Mouse (Mus musculus): Measurements from ENCODE around the gene Cbln1. TPM values are rescaled to one million over a fixed set of nuclear protein-coding genes. Genes with fewer than 3 reads are reported as not detected.

Gene Cbln1
- polyA plus RNA-seq (2014; fragmentation: Nextera tagmentation; extraction: Ambion mirVana) = 14.6 and 16.2 TPM in 2 replicates

DNA sequence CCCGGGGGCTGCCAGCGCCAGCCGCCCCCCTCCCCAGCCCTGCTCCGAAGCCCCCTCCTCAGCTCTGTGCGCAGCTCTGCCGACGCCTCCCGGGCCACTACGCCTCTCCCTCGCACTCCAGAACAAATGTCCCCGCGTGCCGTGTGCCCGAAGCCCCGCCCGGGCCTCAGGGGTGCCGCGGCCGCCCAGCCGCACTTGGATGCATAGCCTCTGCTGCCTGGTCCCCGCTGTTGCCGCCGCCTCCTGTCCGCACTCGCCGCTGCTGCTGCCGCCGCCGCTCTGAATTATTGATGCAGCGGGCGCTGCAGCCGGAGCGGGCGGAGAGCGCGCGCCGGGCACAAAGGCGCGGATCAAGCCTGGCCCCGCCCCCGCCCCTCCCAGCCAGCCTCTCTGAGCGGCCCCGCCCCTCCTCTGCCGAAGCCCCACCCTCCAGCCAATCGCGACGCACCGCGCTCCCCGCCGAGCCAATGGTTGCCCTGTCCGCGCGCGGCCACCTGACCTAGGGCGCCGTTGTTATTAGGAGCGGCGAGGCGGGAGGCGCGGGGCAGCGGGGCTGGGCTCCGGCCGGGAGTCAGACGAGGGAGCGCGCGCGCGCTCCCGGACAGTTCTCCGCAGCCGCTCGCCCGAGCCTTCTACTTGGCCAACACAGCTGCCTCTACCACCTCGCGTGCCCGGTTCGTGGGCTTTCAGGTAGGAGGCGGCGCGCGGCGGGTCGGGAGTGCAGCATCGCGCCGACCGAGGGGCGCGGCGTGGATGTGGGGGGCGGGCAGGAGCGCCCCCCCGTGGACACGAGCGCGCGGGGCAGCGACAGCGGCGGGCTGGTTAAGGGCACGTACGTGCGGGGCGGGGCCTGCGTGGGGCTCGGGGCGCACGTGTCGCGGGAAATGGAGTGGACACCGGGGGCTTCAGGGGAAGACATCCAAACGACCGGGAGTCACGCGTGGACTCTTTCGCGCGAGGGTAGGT is at the start of gene Cbln1:
TSS of gene Cbln1 (minus strand) at position 339 of the 966 bp plus-strand sequence.
- Histone ChIP-seq H3K4me3 (ENCODE audit: low read depth, low read length) (peak within 1 kb of the TSS; percentile 59), H3K27ac (ENCODE audit: low read depth, low read length) (peak within 1 kb of the TSS; percentile 75), H3K27me3 (ENCODE audit: control insufficient read depth, insufficient read depth, low read length) (peaks cover 47% of the 10 kb centered on the region), H3K36me3 (ENCODE audit: control insufficient read depth, insufficient read depth, low read length) (no peaks in the 10 kb centered on the region), H3K9me3 (ENCODE audit: control insufficient read depth, low read length) (no peaks in the 10 kb centered on the region), H3K9ac (ENCODE audit: low read depth, low read length) (peak within 1 kb of the TSS; percentile 71), H3K4me2 (replicated peaks; ENCODE audit: low read depth, low read length) (peak within 1 kb of the TSS; percentile 94), H3K4me1 (replicated peaks; ENCODE audit: control insufficient read depth, insufficient read depth, low read length) (peaks cover 13% of the 10 kb centered on the region; the same call in 1 of the 2 replicates)
- DNase-seq (ENCODE audit: low spot score) (peak; percentile 96), ATAC-seq (ENCODE audit: low FRiP score) (peak; percentile 94)
- under 1% methylated on average over 93 of the region's 122 CpGs for WGBS

DNA sequence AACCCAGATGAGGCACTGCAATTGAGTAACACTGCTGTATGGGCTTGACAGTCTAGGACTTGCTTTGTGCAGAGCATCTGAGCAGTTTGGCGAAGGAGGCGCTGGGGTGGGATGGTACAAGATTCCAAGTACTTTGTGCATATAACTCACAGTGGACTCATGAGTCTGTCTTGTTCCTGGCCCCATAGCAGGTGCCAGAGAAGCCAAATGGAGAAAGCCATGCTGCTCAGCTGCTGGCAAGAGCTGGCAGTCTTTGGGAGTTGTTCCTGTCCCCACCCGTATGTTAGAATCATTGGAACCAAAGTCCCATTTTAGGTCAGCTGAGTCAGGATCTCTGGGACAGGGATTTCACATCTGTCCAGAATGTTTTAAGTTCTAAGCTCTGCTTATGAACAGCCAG is 44.7 kb upstream of the Cbln1 start:
- ATAC-seq (ENCODE audit: low FRiP score) = no peak
- Histone ChIP-seq H3K27me3 (ENCODE audit: control insufficient read depth, insufficient read depth, low read length) (no peaks in the 10 kb centered on the region), H3K36me3 (ENCODE audit: control insufficient read depth, insufficient read depth, low read length) (no peaks in the 10 kb centered on the region), H3K9me3 (ENCODE audit: control insufficient read depth, low read length) (no peaks in the 10 kb centered on the region), H3K4me1 (replicated peaks; ENCODE audit: control insufficient read depth, insufficient read depth, low read length) (no peaks in the 10 kb centered on the region), H3K4me2 (replicated peaks; ENCODE audit: low read depth, low read length) (no peak overlapping the region), H3K9ac (ENCODE audit: low read depth, low read length) (no peak overlapping the region), H3K27ac (ENCODE audit: low read depth, low read length) (no peak overlapping the region), H3K4me3 (ENCODE audit: low read depth, low read length) (no peak overlapping the region)
- no peak for DNase-seq (ENCODE audit: low spot score)
- WGBS = 96% methylated on average over 3 of the region's 3 CpGs

DNA sequence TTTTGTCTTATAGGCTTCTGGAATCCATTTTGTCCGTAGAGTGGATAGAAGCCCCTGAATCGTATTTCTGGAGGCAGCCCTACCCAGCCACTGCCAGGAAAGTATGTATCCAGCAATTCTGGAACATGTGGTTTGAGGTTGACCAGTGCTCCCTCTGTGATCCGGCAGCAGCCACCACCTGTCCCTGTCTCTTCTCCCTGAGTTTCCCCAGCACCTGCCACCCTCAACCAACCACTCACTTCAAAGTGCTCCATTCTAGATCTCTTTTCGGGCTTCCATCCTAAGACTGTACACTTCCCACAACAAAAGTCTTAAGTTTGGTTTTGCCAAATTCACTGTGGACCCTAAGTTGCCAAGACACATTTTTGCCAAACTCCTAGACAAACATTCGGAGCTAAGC is 41.4 kb upstream of the Cbln1 start:
- Histone ChIP-seq H3K4me3 (ENCODE audit: low read depth, low read length) (no peak overlapping the region), H3K36me3 (ENCODE audit: control insufficient read depth, insufficient read depth, low read length) (no peaks in the 10 kb centered on the region), H3K27ac (ENCODE audit: low read depth, low read length) (no peak overlapping the region), H3K9me3 (ENCODE audit: control insufficient read depth, low read length) (no peaks in the 10 kb centered on the region), H3K9ac (ENCODE audit: low read depth, low read length) (no peak overlapping the region), H3K27me3 (ENCODE audit: control insufficient read depth, insufficient read depth, low read length) (no peaks in the 10 kb centered on the region), H3K4me1 (replicated peaks; ENCODE audit: control insufficient read depth, insufficient read depth, low read length) (no peaks in the 10 kb centered on the region), H3K4me2 (replicated peaks; ENCODE audit: low read depth, low read length) (no peak overlapping the region)
- 86% methylated on average over 5 of the region's 5 CpGs for WGBS
- ATAC-seq (ENCODE audit: low FRiP score) = no peak
- no peak for DNase-seq (ENCODE audit: low spot score)

DNA sequence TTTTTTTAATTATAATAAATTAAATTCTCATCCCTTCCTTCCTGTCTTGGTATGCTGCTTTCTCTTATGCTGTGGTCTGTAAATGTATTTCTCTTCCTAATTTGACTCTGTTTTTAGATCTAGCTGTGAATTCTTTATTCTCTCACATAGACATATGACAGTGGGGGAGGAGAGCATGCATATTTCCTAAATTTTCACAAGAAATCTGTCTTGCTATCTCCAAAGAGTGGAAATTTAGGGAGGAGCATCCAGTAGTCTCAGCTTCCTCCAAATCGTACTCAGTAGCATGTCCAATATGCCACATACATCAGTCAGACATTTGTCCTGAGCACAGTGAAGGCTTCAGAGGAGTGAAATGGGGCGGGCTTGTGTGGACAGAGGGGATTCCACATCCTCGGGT is 40.9 kb upstream of the Cbln1 start:
- H3K4me3 ChIP-seq (ENCODE audit: low read depth, low read length) = no peak overlapping the region
- DNase-seq (ENCODE audit: low spot score) (no peak), ATAC-seq (ENCODE audit: low FRiP score) (no peak)
- WGBS = 80% methylated on average over 3 of the region's 3 CpGs
- no peaks in the 10 kb centered on the region for H3K9me3 ChIP-seq (ENCODE audit: control insufficient read depth, low read length)
- no peak overlapping the region for H3K27ac ChIP-seq (ENCODE audit: low read depth, low read length)
- no peaks in the 10 kb centered on the region for H3K27me3 ChIP-seq (ENCODE audit: control insufficient read depth, insufficient read depth, low read length)
- H3K36me3 ChIP-seq (ENCODE audit: control insufficient read depth, insufficient read depth, low read length) = no peaks in the 10 kb centered on the region
- no peak overlapping the region for H3K9ac ChIP-seq (ENCODE audit: low read depth, low read length)
- no peak overlapping the region for H3K4me2 ChIP-seq (replicated peaks; ENCODE audit: low read depth, low read length)
- no peaks in the 10 kb centered on the region for H3K4me1 ChIP-seq (replicated peaks; ENCODE audit: control insufficient read depth, insufficient read depth, low read length)

DNA sequence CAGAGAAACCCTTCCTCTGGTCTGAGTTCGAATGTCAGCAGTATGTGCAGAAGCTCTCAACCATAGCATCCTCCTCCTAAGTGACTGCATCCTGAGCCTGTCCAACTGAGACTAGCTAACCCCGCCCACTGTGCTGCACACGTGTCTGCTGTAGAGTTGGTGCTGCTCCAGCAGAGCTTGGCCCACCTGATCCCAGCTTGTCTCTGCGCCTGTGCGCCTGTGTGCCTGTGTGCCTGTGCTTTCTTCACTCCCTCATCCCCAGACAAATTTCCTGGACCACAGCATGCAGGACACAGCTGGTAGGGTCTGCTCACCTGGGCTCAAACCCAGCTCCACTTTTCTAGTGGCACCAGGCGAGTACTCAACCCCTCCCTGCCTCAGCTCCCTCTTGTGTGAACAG is 40.2 kb upstream of the Cbln1 start:
- ATAC-seq (ENCODE audit: low FRiP score) = no peak

DNA sequence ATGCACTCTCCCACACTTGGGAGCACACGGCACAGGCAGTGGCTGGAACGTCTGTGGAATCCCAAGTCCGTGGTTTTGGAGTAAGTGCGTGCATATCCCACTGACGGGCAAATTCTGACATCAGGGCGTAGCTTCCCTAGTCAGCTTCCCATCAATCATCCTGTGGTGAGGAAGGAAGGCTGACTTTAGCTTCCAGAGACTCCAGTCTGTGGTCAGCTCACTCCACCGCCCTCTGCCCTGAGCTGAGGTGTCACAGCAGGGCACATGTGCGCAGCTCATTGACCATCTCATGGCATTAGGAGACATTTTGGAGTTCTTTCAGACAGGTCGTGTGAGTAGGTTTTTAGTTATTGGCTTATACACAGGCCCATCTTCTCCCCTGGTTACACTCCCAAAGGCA is 34.6 kb upstream of the Cbln1 start:
- Histone ChIP-seq H3K4me3 (ENCODE audit: low read depth, low read length) (no peak overlapping the region), H3K9ac (ENCODE audit: low read depth, low read length) (no peak overlapping the region), H3K4me2 (replicated peaks; ENCODE audit: low read depth, low read length) (no peak overlapping the region), H3K27ac (ENCODE audit: low read depth, low read length) (no peak overlapping the region), H3K9me3 (ENCODE audit: control insufficient read depth, low read length) (no peaks in the 10 kb centered on the region), H3K4me1 (replicated peaks; ENCODE audit: control insufficient read depth, insufficient read depth, low read length) (no peaks in the 10 kb centered on the region), H3K36me3 (ENCODE audit: control insufficient read depth, insufficient read depth, low read length) (no peaks in the 10 kb centered on the region), H3K27me3 (ENCODE audit: control insufficient read depth, insufficient read depth, low read length) (no peaks in the 10 kb centered on the region)
- DNase-seq (ENCODE audit: low spot score) = no peak
- no peak for ATAC-seq (ENCODE audit: low FRiP score)
- WGBS = 58% methylated on average over 9 of the region's 9 CpGs

More for the DNA sequence above, 40.2 kb upstream of the Cbln1 start:
- Histone ChIP-seq H3K27me3 (ENCODE audit: control insufficient read depth, insufficient read depth, low read length) (no peaks in the 10 kb centered on the region), H3K4me2 (replicated peaks; ENCODE audit: low read depth, low read length) (no peak overlapping the region), H3K4me3 (ENCODE audit: low read depth, low read length) (no peak overlapping the region), H3K36me3 (ENCODE audit: control insufficient read depth, insufficient read depth, low read length) (no peaks in the 10 kb centered on the region), H3K4me1 (replicated peaks; ENCODE audit: control insufficient read depth, insufficient read depth, low read length) (no peaks in the 10 kb centered on the region), H3K27ac (ENCODE audit: low read depth, low read length) (no peak overlapping the region), H3K9me3 (ENCODE audit: control insufficient read depth, low read length) (no peaks in the 10 kb centered on the region), H3K9ac (ENCODE audit: low read depth, low read length) (no peak overlapping the region)
- 88% methylated on average over 6 of the region's 6 CpGs for WGBS
- no peak for DNase-seq (ENCODE audit: low spot score)

DNA sequence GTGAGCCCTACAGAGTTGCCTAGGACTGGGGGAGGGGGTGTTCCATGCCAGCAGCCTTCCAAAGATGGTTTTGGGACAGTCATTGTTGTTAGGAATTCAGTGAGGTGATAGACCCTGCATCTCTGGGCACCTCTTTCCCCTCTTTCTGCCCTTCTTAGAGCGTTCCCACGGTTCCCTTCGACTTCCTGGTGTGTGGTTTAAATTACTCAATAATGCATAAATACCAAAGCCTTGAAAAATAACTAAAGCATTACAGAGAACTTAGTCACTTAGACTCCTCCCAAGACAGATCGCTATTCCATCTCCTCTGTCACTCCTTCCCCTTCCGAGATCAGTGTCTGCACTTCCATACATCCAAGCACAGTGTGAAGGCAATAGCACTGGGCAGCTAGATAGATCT is 32.0 kb upstream of the Cbln1 start:
- no peak overlapping the region for H3K27ac ChIP-seq (ENCODE audit: low read depth, low read length)
- ATAC-seq (ENCODE audit: low FRiP score) = no peak

DNA sequence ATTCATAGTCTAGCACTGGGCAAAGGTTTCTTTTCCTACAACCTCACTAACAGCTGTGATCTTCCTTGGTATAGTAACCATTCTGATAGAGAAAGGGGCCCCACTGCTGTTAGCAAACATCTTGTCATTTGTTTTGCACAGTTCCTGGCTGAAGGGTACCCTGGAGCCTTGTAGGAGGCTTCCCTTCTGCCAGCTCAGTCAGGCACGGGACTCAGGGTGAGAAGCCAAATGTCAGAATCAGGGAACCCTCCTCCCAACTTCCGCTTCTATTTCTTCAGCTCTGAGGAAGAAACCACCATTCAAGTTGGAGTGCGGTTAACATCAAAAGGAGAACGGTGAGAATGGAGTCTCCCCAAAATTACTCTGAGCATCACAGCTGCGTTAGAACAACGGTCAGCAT is 30.3 kb upstream of the Cbln1 start:
- H3K27ac ChIP-seq (ENCODE audit: low read depth, low read length) = no peak overlapping the region
- no peak overlapping the region for H3K4me2 ChIP-seq (replicated peaks; ENCODE audit: low read depth, low read length)
- WGBS = 81% methylated on average over 6 of the region's 6 CpGs
- ATAC-seq (ENCODE audit: low FRiP score) = no peak
- DNase-seq (ENCODE audit: low spot score) = no peak
- H3K27me3 ChIP-seq (ENCODE audit: control insufficient read depth, insufficient read depth, low read length) = no peaks in the 10 kb centered on the region
- no peaks in the 10 kb centered on the region for H3K4me1 ChIP-seq (replicated peaks; ENCODE audit: control insufficient read depth, insufficient read depth, low read length)
- no peak overlapping the region for H3K4me3 ChIP-seq (ENCODE audit: low read depth, low read length)
- H3K9me3 ChIP-seq (ENCODE audit: control insufficient read depth, low read length) = no peaks in the 10 kb centered on the region
- H3K9ac ChIP-seq (ENCODE audit: low read depth, low read length) = no peak overlapping the region
- H3K36me3 ChIP-seq (ENCODE audit: control insufficient read depth, insufficient read depth, low read length) = no peaks in the 10 kb centered on the region

More for the DNA sequence above, 32.0 kb upstream of the Cbln1 start:
- H3K9ac ChIP-seq (ENCODE audit: low read depth, low read length) = no peak overlapping the region
- H3K27me3 ChIP-seq (ENCODE audit: control insufficient read depth, insufficient read depth, low read length) = no peaks in the 10 kb centered on the region
- 78% methylated on average over 5 of the region's 5 CpGs for WGBS
- no peak for DNase-seq (ENCODE audit: low spot score)
- no peaks in the 10 kb centered on the region for H3K4me1 ChIP-seq (replicated peaks; ENCODE audit: control insufficient read depth, insufficient read depth, low read length)
- H3K36me3 ChIP-seq (ENCODE audit: control insufficient read depth, insufficient read depth, low read length) = no peaks in the 10 kb centered on the region
- no peak overlapping the region for H3K4me2 ChIP-seq (replicated peaks; ENCODE audit: low read depth, low read length)
- H3K9me3 ChIP-seq (ENCODE audit: control insufficient read depth, low read length) = no peaks in the 10 kb centered on the region
- H3K4me3 ChIP-seq (ENCODE audit: low read depth, low read length) = no peak overlapping the region

DNA sequence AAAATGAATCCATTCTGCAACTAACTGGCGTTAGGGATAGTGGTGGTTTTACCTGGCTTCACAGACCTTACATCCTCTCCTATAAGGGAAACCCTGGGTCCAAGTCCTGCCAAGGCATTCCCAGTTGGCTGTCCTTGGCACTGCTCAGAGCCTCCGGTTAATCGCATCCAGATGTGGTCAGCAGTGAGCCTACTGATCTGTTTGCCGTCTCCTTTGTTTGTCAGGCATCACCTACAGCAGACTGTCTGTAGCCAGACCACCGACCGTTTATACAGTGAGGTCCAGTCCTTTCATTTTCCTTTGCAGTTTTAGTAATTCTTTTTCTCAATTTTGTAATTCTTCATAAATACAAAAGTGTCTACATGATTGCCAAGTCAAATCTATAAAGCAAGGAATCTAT is 25.2 kb upstream of the Cbln1 start:
- no peaks in the 10 kb centered on the region for H3K9me3 ChIP-seq (ENCODE audit: control insufficient read depth, low read length)
- no peak overlapping the region for H3K9ac ChIP-seq (ENCODE audit: low read depth, low read length)
- DNase-seq (ENCODE audit: low spot score) = no peak
- H3K27me3 ChIP-seq (ENCODE audit: control insufficient read depth, insufficient read depth, low read length) = no peaks in the 10 kb centered on the region
- no peak overlapping the region for H3K4me2 ChIP-seq (replicated peaks; ENCODE audit: low read depth, low read length)
- no peak overlapping the region for H3K27ac ChIP-seq (ENCODE audit: low read depth, low read length)
- H3K4me3 ChIP-seq (ENCODE audit: low read depth, low read length) = no peak overlapping the region
- H3K4me1 ChIP-seq (replicated peaks; ENCODE audit: control insufficient read depth, insufficient read depth, low read length) = no peaks in the 10 kb centered on the region
- ATAC-seq (ENCODE audit: low FRiP score) = no peak
- WGBS = 70% methylated on average over 6 of the region's 6 CpGs
- H3K36me3 ChIP-seq (ENCODE audit: control insufficient read depth, insufficient read depth, low read length) = no peaks in the 10 kb centered on the region
